9 mouse cellular contexts compared by ENCODE assay signal in the genomic region with DNA sequence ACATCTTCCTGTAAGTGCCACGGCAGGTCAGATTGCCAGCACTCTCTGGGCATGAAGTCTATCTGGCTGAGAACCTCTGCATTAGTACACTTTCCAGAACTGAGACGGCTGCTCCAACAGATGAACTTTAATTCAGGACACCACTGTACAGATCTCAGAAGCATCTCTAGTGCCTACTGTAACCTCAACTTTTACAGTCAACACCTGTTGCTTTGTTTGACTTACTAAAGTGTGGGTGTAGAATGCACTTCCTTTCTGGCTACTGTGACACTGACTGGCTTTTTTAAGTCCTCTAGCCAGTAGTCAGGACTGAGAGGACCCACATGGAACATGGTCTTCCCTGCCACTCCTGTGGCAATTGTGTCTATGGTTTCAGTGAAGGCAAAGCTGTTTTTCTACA. TPM values are rescaled to one million over a fixed set of nuclear protein-coding genes. Genes with fewer than 3 reads are reported as not detected.
A peak's percentile ranks its signal among the peaks of the same experiment; 100 is the strongest.
DNase-seq lines count a peak whose midpoint lies in the region; ATAC-seq and TF ChIP-seq lines count a peak whose summit lies in the region.
"Had no signal": no experiment of that assay in that cellular context is flagged by ENCODE, and none has a peak within 500 bp of the region (broad histone marks: within the 10 kb centered on the region; RNA-seq: fewer than 3 reads in every experiment).

No protein-coding gene starts in this region.

- TF ChIP-seq EP300 in liver, postnatal 0 days (IDR thresholded peaks at IDR 0.05; ENCODE audit: low read depth), result no peak

- peak overlapping the region; percentile 75 for H3K27ac ChIP-seq in gastrocnemius, adult 2 months
- H3K27ac ChIP-seq in liver, postnatal 0 days (ENCODE audit: low read depth), result 0 out of 2 replicates have a peak overlapping the region, but pooled peaks have one; percentile 16
- H3K27ac ChIP-seq in liver, embryonic 12.5 days, result no peak overlapping the region

- no peaks in the 10 kb centered on the region for H3K4me1 ChIP-seq in liver, postnatal 0 days (ENCODE audit: insufficient read depth)
- 0 out of 2 replicates have a peak, but pooled peaks cover 4% of the 10 kb centered on the region for H3K4me1 ChIP-seq in liver, embryonic 12.5 days

- no peaks in the 10 kb centered on the region for H3K9me3 ChIP-seq in liver, postnatal 0 days (ENCODE audit: low read length)
- H3K9me3 ChIP-seq in liver, embryonic 12.5 days (replicated peaks), result no peaks in the 10 kb centered on the region

- intact Hi-C loops in gastrocnemius, adult 2 months (cut with DNase I), result no loop called here
- intact Hi-C loops in gastrocnemius, postnatal 36 days (cut with DNase I), result no loop called here

- no peaks in the 10 kb centered on the region for H3K36me3 ChIP-seq in liver, postnatal 0 days (replicated peaks; ENCODE audit: insufficient read depth, low read length)
- H3K36me3 ChIP-seq in liver, embryonic 12.5 days, result no peaks in the 10 kb centered on the region

- H3K4me3 ChIP-seq in gastrocnemius, adult 2 months, result no peak overlapping the region
- H3K4me3 ChIP-seq in liver, postnatal 0 days (ENCODE audit: low read depth, low read length), result no peak overlapping the region
- no peak overlapping the region for H3K4me3 ChIP-seq in liver, embryonic 12.5 days

- no peak for ATAC-seq in liver, postnatal 0 days
- no peak for ATAC-seq in liver, embryonic 12.5 days
- ATAC-seq in common myeloid progenitor, adult 5-6 weeks (replicated peaks; ENCODE audit: low read depth, poor library complexity, severe bottlenecking), result peak; percentile 36

- WGBS in liver, postnatal 0 days (ENCODE audit: insufficient replicate concordance), result 58% methylated on average over 2 of the region's 2 CpGs
- WGBS in liver, embryonic 12.5 days (ENCODE audit: insufficient replicate concordance), result 57% methylated on average over 2 of the region's 2 CpGs

- no peak for DNase-seq in gastrocnemius, adult 2 months
- no peak for DNase-seq in gastrocnemius, postnatal 36 days
- DNase-seq in liver, postnatal 0 days, result no peak
- DNase-seq in naive thymus-derived CD4-positive, alpha-beta T cell, adult 2 months (ENCODE audit: low read depth), result peak; percentile 65
- DNase-seq in urinary bladder, postnatal 14 days (ENCODE audit: low spot score), result no peak
- no peak for DNase-seq in ovary, postnatal 36 days (ENCODE audit: low spot score)
- DNase-seq: adrenal gland, postnatal 14 days had no signal

- H3K27me3 ChIP-seq in liver, postnatal 0 days (ENCODE audit: insufficient read depth, low read length), result no peaks in the 10 kb centered on the region
- no peaks in the 10 kb centered on the region for H3K27me3 ChIP-seq in liver, embryonic 12.5 days (replicated peaks)

- no peak for TF ChIP-seq CTCF in gastrocnemius, adult 2 months (IDR thresholded peaks at IDR 0.05)
- no peak for TF ChIP-seq CTCF in liver, postnatal 0 days (IDR thresholded peaks at IDR 0.05; ENCODE audit: low read depth)

- no peak overlapping the region for H3K4me2 ChIP-seq in liver, postnatal 0 days (ENCODE audit: low read depth, low read length)
- H3K4me2 ChIP-seq in liver, embryonic 12.5 days, result no peak overlapping the region

- H3K9ac ChIP-seq in liver, postnatal 0 days (replicated peaks), result no peak overlapping the region
- no peak overlapping the region for H3K9ac ChIP-seq in liver, embryonic 12.5 days

RNA-seq across cellular contexts. Expression of gene Maml2, which starts 25.3 kb away (rescaled TPM):
- total RNA-seq in gastrocnemius, adult 2 months (2021), result 1 to 10 TPM; 2.9 to 3.0 TPM
- 1 to 10 TPM; 2.0 to 2.3 TPM for total RNA-seq in gastrocnemius, postnatal 36 days (2021)
- polyA plus RNA-seq in liver, postnatal 0 days (2015; fragmentation: Nextera tagmentation; extraction: Ambion mirVana), result 1.3 and 1.6 TPM in 2 replicates
- 1.6 and 1.7 TPM in 2 replicates for polyA plus RNA-seq in liver, embryonic 12.5 days (2016; fragmentation: Nextera tagmentation; extraction: Ambion mirVana)
- total RNA-seq in common myeloid progenitor, adult 5-6 weeks (2017), result 2.0 and 3.0 TPM in 2 replicates
